Mouse (Mus musculus): Measurements from ENCODE around the gene Sorcs1.

GRCm38 (mm10) chr19:50488421-50488820 lies 190.0 kb downstream of the Sorcs1 start:
- TF ChIP-seq POLR2A (IDR thresholded peaks at IDR 0.05; ENCODE audit: insufficient read depth, low read length), result no peak
- no peak for TF ChIP-seq CTCF (IDR thresholded peaks at IDR 0.05; ENCODE audit: low read depth, low read length)
